Mouse (Mus musculus) forebrain, postnatal 0 days (tissue): ENCODE results near the gene Amn. TPM values are rescaled to one million over a fixed set of nuclear protein-coding genes. Genes with fewer than 3 reads are reported as not detected.

Experiments
- ATAC-seq: fragments of 200-750 bp; cut with Nextera tagmentation; 2 replicates; pipeline ENCODE4 v1.8.0; 2017; ENCODE audit warnings: mild to moderate bottlenecking, moderate library complexity
- DNase-seq: peaks from one replicate; pipeline ENCODE4 v3.0.0-alpha.2; 2015
- H3K27ac ChIP-seq: fragments of 300-500 bp; sonication (generic); 2 replicates; pipeline ENCODE4 v1.5.1; 2014; ENCODE audit warnings: low read depth, mild to moderate bottlenecking, antibody characterized with exemption, low read length, moderate library complexity, mixed read lengths
- H3K27me3 ChIP-seq: fragments of 300-500 bp; sonication (generic); 2 replicates; pipeline ENCODE4 v1.6.1; 2014; ENCODE audit warnings: mild to moderate bottlenecking, low read length, mixed read lengths; ENCODE audit not compliant: insufficient read depth
- H3K36me3 ChIP-seq: fragments of 300-500 bp; sonication (generic); 2 replicates; pipeline ENCODE4 v1.6.1; 2014; ENCODE audit warnings: mild to moderate bottlenecking, moderate library complexity; ENCODE audit not compliant: insufficient read depth
- H3K4me1 ChIP-seq: fragments of 300-500 bp; sonication (generic); 2 replicates; pipeline ENCODE4 v1.6.1; 2014; ENCODE audit warnings: antibody characterized with exemption; ENCODE audit not compliant: insufficient read depth
- H3K4me2 ChIP-seq: fragments of 300-500 bp; sonication (generic); 2 replicates; pipeline ENCODE4 v1.6.1; 2014; ENCODE audit warnings: low read depth, mild to moderate bottlenecking, moderate library complexity
- H3K4me3 ChIP-seq: fragments of 300-500 bp; sonication (generic); 2 replicates; pipeline ENCODE4 v1.5.1; 2014; ENCODE audit warnings: low read depth, low read length, mixed read lengths
- H3K9ac ChIP-seq: fragments of 300-500 bp; sonication (generic); 2 replicates; pipeline ENCODE4 v1.6.1; 2014; ENCODE audit warnings: mild to moderate bottlenecking
- H3K9me3 ChIP-seq: fragments of 300-500 bp; sonication (generic); 2 replicates; pipeline ENCODE4 v1.6.1; 2016; ENCODE audit warnings: low read length
- CTCF ChIP-seq: sonication (generic); IDR thresholded peaks from 2 replicates; pipeline ENCODE4 v1.5.1; 2016; ENCODE audit warnings: antibody characterized with exemption, control low read depth, low read depth
- WGBS: fragments of 180-500 bp; shearing (Covaris S2); extraction: QIAGEN DNeasy Blood & Tissue Kit; methylation state at CpG from one replicate; pipeline ENCODE4 v1.1.7; 2014; 5-methylcytosine and 5-hydroxymethylcytosine counted together
- polyA plus RNA-seq: library from polyadenylated mRNA; unstranded; fragments of >200 nt; fragmentation: Nextera tagmentation; extraction: Ambion mirVana; gene quantifications from 2 replicates; pipeline ENCODE4 v1.2.1, GENCODE M21; 2015
- total RNA-seq: library from RNA; depleted of rRNA; stranded (reverse); fragments of >200 nt; gene quantifications from 2 replicates; pipeline ENCODE4 v1.2.3, GENCODE M21; 2014

Gene Amn
- total and polyA plus RNA-seq, 2 experiments from 2014 or later = 22.7 to 59.9 TPM

DNA sequence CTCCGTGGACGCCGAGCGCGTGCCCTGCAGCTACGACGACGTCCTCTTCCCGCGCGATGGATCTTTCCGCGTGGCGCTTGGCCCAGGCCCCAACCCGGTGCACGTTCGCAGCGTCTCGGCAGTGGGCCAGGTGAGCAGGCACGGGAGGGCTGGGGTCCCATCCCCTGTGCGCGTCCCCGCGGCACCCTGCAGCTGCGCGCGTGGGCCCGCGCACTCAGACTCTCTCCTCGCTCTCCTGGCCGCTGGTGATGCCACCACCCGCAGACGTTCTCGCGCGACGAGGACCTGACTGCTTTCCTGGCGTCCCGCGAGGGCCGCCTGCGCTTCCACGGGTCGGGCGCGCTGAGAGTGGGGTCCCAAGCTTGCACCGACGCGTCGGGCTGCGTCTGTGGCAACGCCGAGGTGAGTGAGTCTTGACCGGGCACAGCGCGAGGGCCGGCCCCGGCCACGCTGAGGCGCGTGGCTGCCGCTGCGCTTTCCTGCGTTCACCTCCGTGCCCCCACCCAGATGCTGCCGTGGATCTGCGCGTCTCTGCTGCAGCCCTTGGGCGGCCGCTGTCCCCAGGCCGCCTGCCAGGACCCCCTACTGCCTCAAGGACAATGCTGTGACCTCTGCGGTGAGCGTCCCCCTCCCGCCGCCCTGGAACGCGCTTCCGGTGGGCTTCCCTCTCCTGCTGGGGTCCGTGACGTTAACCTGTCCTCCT, 3.7 kb downstream of the Amn start:
- H3K27ac ChIP-seq = no peak overlapping the region
- H3K36me3 ChIP-seq = no peaks in the 10 kb centered on the region
- no peak for TF ChIP-seq CTCF
- DNase-seq (peak; percentile 71), ATAC-seq (peak; percentile 72)
- H3K27me3 ChIP-seq = peaks cover 61% of the 10 kb centered on the region
- H3K4me2 ChIP-seq = peak overlapping the region; percentile 82
- no peaks in the 10 kb centered on the region for H3K9me3 ChIP-seq
- WGBS = 2% methylated on average over 75 of the region's 80 CpGs
- H3K4me1 ChIP-seq = 0 out of 2 replicates have a peak, but pooled peaks cover 3% of the 10 kb centered on the region
- H3K9ac ChIP-seq = peak overlapping the region; percentile 62
- peak overlapping the region; percentile 48 for H3K4me3 ChIP-seq

DNA sequence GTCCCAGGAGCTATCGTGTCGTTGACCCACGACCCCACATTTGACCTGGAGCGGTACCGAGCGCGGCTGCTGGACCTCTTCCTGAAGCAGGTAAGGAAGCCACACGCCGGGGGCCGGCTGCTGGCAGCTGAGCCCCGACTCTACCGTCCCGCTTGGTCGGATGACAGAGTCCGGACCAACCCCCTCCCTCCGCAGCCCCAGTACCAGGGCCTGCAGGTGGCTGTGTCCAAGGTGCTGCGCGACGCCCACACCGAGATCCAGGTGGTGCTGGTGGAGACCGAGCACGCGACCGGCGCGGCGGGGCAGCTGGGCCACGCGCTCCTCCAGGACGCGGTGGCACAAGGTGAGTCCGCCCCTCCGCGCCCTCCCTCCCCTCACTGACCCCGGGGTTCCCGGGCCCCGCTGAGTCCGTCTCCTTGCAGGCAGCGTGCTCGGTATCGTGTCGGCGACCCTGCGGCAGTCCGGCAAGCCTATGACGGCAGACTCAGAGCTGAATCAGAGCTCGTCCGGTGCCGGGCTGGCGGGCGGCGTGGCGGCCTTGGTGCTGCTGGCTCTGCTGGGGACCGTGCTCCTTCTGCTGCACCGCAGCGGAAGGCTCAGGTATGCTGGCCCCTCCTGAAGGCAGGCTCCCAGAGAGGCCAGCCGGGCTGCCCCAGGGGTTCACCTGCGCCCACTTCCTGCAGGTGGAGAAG, 4.4 kb downstream of the Amn start:
- DNase-seq = no peak
- no peak for ATAC-seq
- Histone ChIP-seq H3K27ac (no peak overlapping the region), H3K9ac (peak overlapping the region; percentile 62), H3K27me3 (peaks cover 54% of the 10 kb centered on the region), H3K9me3 (no peaks in the 10 kb centered on the region), H3K4me1 (0 out of 2 replicates have a peak, but pooled peaks cover 3% of the 10 kb centered on the region), H3K4me2 (peak overlapping the region; percentile 82), H3K36me3 (no peaks in the 10 kb centered on the region), H3K4me3 (peak overlapping the region; percentile 48)
- TF ChIP-seq CTCF = no peak
- 3% methylated on average over 58 of the region's 58 CpGs for WGBS

- Histone ChIP-seq H3K9me3 (no peaks in the 10 kb centered on the region), H3K36me3 (no peaks in the 10 kb centered on the region), H3K27ac (no peak overlapping the region), H3K9ac (no peak overlapping the region), H3K4me2 (no peak overlapping the region), H3K27me3 (peaks cover 43% of the 10 kb centered on the region), H3K4me3 (no peak overlapping the region), H3K4me1 (0 out of 2 replicates have a peak, but pooled peaks cover 3% of the 10 kb centered on the region)
- DNase-seq = no peak
- no peak for ATAC-seq
- no peak for TF ChIP-seq CTCF
- WGBS = 61% methylated on average over 6 of the region's 6 CpGs
These were observed 5.5 kb downstream of the Amn start for GRCm38 (mm10) chr12:111276371-111276770.

GRCm38 (mm10) chr12:111283573-111283972, 12.7 kb downstream of the Amn start:
- Histone ChIP-seq H3K4me1 (no peaks in the 10 kb centered on the region), H3K36me3 (no peaks in the 10 kb centered on the region), H3K9me3 (no peaks in the 10 kb centered on the region), H3K9ac (no peak overlapping the region), H3K27ac (no peak overlapping the region), H3K27me3 (no peaks in the 10 kb centered on the region), H3K4me3 (no peak overlapping the region), H3K4me2 (no peak overlapping the region)
- DNase-seq (no peak), ATAC-seq (no peak)
- TF ChIP-seq CTCF = no peak
- WGBS = 65% methylated on average over 4 of the region's 4 CpGs

DNA sequence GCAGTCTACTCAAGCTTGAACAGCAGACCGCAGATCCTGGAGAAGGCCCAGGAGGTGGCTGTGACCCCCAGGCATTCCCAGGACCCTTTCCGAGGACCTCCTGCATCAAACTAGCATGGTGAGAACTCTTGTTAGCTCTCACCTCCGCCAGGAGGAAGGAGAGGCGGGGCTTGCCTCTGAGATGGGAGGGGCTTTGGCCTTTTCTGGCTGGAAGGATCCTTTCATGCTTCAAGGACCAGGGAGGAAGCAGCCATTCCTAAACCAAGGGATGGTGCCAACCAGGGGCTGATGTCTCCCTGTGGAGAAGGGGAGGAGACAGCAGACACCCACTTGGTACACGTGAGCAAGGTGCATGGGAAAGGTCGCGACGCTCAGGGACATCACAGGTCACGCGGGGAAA, 13.6 kb downstream of the Amn start:
- no peak overlapping the region for H3K9ac ChIP-seq
- WGBS = 33% methylated on average over 10 of the region's 10 CpGs
- no peaks in the 10 kb centered on the region for H3K4me1 ChIP-seq
- H3K27ac ChIP-seq = no peak overlapping the region
- H3K27me3 ChIP-seq = no peaks in the 10 kb centered on the region
- ATAC-seq (no peak), DNase-seq (no peak)
- no peaks in the 10 kb centered on the region for H3K36me3 ChIP-seq
- no peak overlapping the region for H3K4me3 ChIP-seq
- no peak for TF ChIP-seq CTCF
- peak overlapping the region; percentile 28; the same call in 1 of the 2 replicates for H3K4me2 ChIP-seq
- no peaks in the 10 kb centered on the region for H3K9me3 ChIP-seq

DNA sequence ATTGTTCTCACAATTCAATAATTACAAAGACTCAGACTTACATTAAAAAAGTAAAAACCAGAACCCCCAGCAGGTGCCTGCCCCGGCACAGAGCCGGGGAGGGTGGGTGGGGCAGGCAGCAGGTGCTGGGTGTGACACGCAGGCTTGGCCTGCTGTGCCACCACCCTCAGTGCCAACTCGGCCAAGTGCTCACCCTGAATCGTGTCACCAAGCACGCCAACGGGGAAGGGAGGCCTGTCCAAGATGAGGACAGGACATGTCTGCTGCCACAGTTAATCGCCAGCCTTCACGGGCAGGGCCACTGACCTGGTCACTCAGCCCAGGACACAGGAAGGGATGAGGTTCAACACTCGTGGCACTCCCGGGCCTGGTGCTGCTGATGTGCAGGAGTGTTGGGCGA, 22.1 kb downstream of the Amn start:
- Histone ChIP-seq H3K9ac (no peak overlapping the region), H3K36me3 (peaks cover 69% of the 10 kb centered on the region), H3K4me2 (no peak overlapping the region), H3K4me3 (no peak overlapping the region), H3K27ac (no peak overlapping the region), H3K9me3 (no peaks in the 10 kb centered on the region), H3K4me1 (no peaks in the 10 kb centered on the region), H3K27me3 (no peaks in the 10 kb centered on the region)
- DNase-seq = no peak
- 93% methylated on average over 12 of the region's 12 CpGs for WGBS
- TF ChIP-seq CTCF = no peak
- no peak for ATAC-seq

- no peaks in the 10 kb centered on the region for H3K9me3 ChIP-seq
- ATAC-seq (no peak), DNase-seq (no peak)
- no peak overlapping the region for H3K9ac ChIP-seq
- H3K27ac ChIP-seq = no peak overlapping the region
- no peak overlapping the region for H3K4me2 ChIP-seq
- peaks cover 89% of the 10 kb centered on the region for H3K36me3 ChIP-seq
- TF ChIP-seq CTCF = no peak
- no peaks in the 10 kb centered on the region for H3K27me3 ChIP-seq
- no peaks in the 10 kb centered on the region for H3K4me1 ChIP-seq
- H3K4me3 ChIP-seq = no peak overlapping the region
- 96% methylated on average over 27 of the region's 27 CpGs for WGBS
These were observed 30.6 kb downstream of the Amn start for GRCm38 (mm10) chr12:111301322-111302017.
